Mouse (Mus musculus) ES-Bruce4 (cell line): ENCODE measurements around the gene Olfr243. TPM values are rescaled to one million over a fixed set of nuclear protein-coding genes. Genes with fewer than 3 reads are reported as not detected.
"Not testable (repeated sequence)": the region's sequence is repeated elsewhere in the genome, so short reads cannot be mapped to it uniquely, and the experiment has no call there.

Experiments
- H3K27ac ChIP-seq: 2 replicates; pipeline ENCODE4 v1.5.1; 2012; ENCODE audit warnings: low read length, inconsistent platforms; ENCODE audit not compliant: insufficient read depth
- H3K27me3 ChIP-seq: 2 replicates; pipeline ENCODE4 v1.6.1; 2012; ENCODE audit warnings: mild to moderate bottlenecking, low read length, inconsistent platforms; ENCODE audit not compliant: control insufficient read depth, poor library complexity, insufficient read depth, severe bottlenecking
- H3K36me3 ChIP-seq: 2 replicates; pipeline ENCODE4 v1.6.1; 2012; ENCODE audit warnings: inconsistent platforms, mild to moderate bottlenecking, low read length, moderate library complexity; ENCODE audit not compliant: control insufficient read depth, poor library complexity, insufficient read depth, severe bottlenecking
- H3K4me1 ChIP-seq: one replicate; pipeline ENCODE4 v1.8.1; 2011; ENCODE audit warnings: low read length; ENCODE audit not compliant: control insufficient read depth, insufficient read depth
- H3K4me3 ChIP-seq: 2 replicates; pipeline ENCODE4 v1.5.1; 2011; ENCODE audit warnings: low read depth, mild to moderate bottlenecking, low read length
- H3K9ac ChIP-seq: 2 replicates; pipeline ENCODE4 v1.6.1; 2012; ENCODE audit warnings: low read depth, mild to moderate bottlenecking, inconsistent platforms; ENCODE audit not compliant: poor library complexity, severe bottlenecking
- H3K9me3 ChIP-seq: replicated peaks from 2 replicates; pipeline ENCODE4 v1.6.1; 2012; ENCODE audit warnings: mild to moderate bottlenecking, low read length, inconsistent platforms; ENCODE audit not compliant: control insufficient read depth, poor library complexity, insufficient read depth, severe bottlenecking
- CTCF ChIP-seq: IDR thresholded peaks from one replicate; pipeline ENCODE4 v1.8.1; 2011; ENCODE audit warnings: low read depth, low read length
- EP300 ChIP-seq: IDR thresholded peaks from 2 replicates; pipeline ENCODE4 v1.6.1; 2011; ENCODE audit warnings: low read depth, low read length; ENCODE audit not compliant: insufficient read depth
- POLR2A ChIP-seq: IDR thresholded peaks from one replicate; pipeline ENCODE4 v1.8.1; 2011; ENCODE audit warnings: low read length; ENCODE audit not compliant: insufficient read depth
- polyA plus RNA-seq: library from polyadenylated mRNA; stranded (reverse); fragments of >200 nt; gene quantifications from 2 replicates; pipeline ENCODE4 v1.2.4, GENCODE M21; 2011; ENCODE audit warnings: low read depth; ENCODE audit not compliant: missing spikeins, insufficient read depth, insufficient read length

The Olfr243 gene
- polyA plus RNA-seq, 1 experiment, result 0.16 TPM

- no peak for TF ChIP-seq CTCF
- TF ChIP-seq EP300, result no peak
- TF ChIP-seq POLR2A, result no peak
- H3K36me3 ChIP-seq, result no peaks in the 10 kb centered on the region
- H3K9me3 ChIP-seq, result no peaks in the 10 kb centered on the region
- H3K9ac ChIP-seq, result no peak within 1 kb of the TSS
- no peaks in the 10 kb centered on the region for H3K27me3 ChIP-seq
- H3K4me3 ChIP-seq, result no peak within 1 kb of the TSS
- H3K27ac ChIP-seq, result no peak within 1 kb of the TSS
- no peaks in the 10 kb centered on the region for H3K4me1 ChIP-seq
Measured at GRCm38 (mm10) chr7:103730074-103730473, 15.6 kb downstream of the Olfr243 start, which contains the start of gene Olfr628. TSS of gene Olfr628 (plus strand) at chr7:103730374.

- TF ChIP-seq POLR2A (no peak), CTCF (no peak), EP300 (no peak)
- no peaks in the 10 kb centered on the region for H3K4me1 ChIP-seq
- H3K36me3 ChIP-seq, result no peaks in the 10 kb centered on the region
- no peak within 1 kb of the TSS for H3K4me3 ChIP-seq
- no peak within 1 kb of the TSS for H3K27ac ChIP-seq
- no peaks in the 10 kb centered on the region for H3K27me3 ChIP-seq
- H3K9me3 ChIP-seq, result no peaks in the 10 kb centered on the region
- H3K9ac ChIP-seq, result no peak within 1 kb of the TSS
Measured at GRCm38 (mm10) chr7:103744843-103745242, 30.4 kb downstream of the Olfr243 start, which contains the start of gene Olfr629. TSS of gene Olfr629 (minus strand) at chr7:103744943.

GRCm38 (mm10) chr7:103757233-103757632 is 42.8 kb downstream of the Olfr243 start, which contains the start of gene Olfr630:
TSS of gene Olfr630 (minus strand) at chr7:103757333.
- Histone ChIP-seq H3K4me3 (no peak within 1 kb of the TSS), H3K27ac (no peak within 1 kb of the TSS), H3K9me3 (no peaks in the 10 kb centered on the region), H3K27me3 (no peaks in the 10 kb centered on the region), H3K4me1 (no peaks in the 10 kb centered on the region), H3K9ac (no peak within 1 kb of the TSS), H3K36me3 (no peaks in the 10 kb centered on the region)
- TF ChIP-seq CTCF (no peak), EP300 (no peak), POLR2A (no peak)

GRCm38 (mm10) chr7:103762212-103762611 is 47.7 kb downstream of the Olfr243 start:
- not testable (repeated sequence) for H3K27ac ChIP-seq, H3K27me3 ChIP-seq, H3K9ac ChIP-seq, H3K9me3 ChIP-seq, H3K4me3 ChIP-seq, H3K36me3 ChIP-seq, H3K4me1 ChIP-seq

GRCm38 (mm10) chr7:103767687-103768086 is 53.2 kb downstream of the Olfr243 start:
- not testable (repeated sequence) for H3K36me3 ChIP-seq, H3K9ac ChIP-seq, H3K4me1 ChIP-seq, H3K27ac ChIP-seq, H3K4me3 ChIP-seq, H3K27me3 ChIP-seq, H3K9me3 ChIP-seq

Other genes with a start within 250 kb of the Olfr243 start
- gene Olfr608, start 244.8 kb upstream of the Olfr243 start, polyA plus RNA-seq, result not detected in 2 replicates
- gene Olfr609, start 216.6 kb upstream of the Olfr243 start, polyA plus RNA-seq, result not detected in 2 replicates
- gene Olfr610, start 202.5 kb upstream of the Olfr243 start, polyA plus RNA-seq, result not detected in 2 replicates
- not detected in 2 replicates for gene Olfr611, start 193.8 kb upstream of the Olfr243 start, polyA plus RNA-seq
- not detected in 2 replicates for gene Olfr612, start 172.0 kb upstream of the Olfr243 start, polyA plus RNA-seq
- not detected in 2 replicates for gene Olfr613, start 166.6 kb upstream of the Olfr243 start, polyA plus RNA-seq
- not detected in 2 replicates for gene Olfr615, start 158.6 kb upstream of the Olfr243 start, polyA plus RNA-seq
- gene Olfr616, start 145.5 kb upstream of the Olfr243 start, polyA plus RNA-seq, result not detected in 2 replicates
- not detected in 2 replicates for gene Olfr617, start 141.6 kb upstream of the Olfr243 start, polyA plus RNA-seq
- gene Olfr618, start 124.6 kb upstream of the Olfr243 start, polyA plus RNA-seq, result not detected in 2 replicates
- gene Olfr619, start 114.1 kb upstream of the Olfr243 start, polyA plus RNA-seq, result not detected in 2 replicates
- gene Olfr620, start 102.1 kb upstream of the Olfr243 start, polyA plus RNA-seq, result not detected in 2 replicates
- gene Olfr622, start 72.0 kb upstream of the Olfr243 start, polyA plus RNA-seq, result not detected in 2 replicates
- gene Olfr623, start 51.0 kb upstream of the Olfr243 start, polyA plus RNA-seq, result not detected in 2 replicates
- 0.13 TPM in 1 of 2 replicates, not detected in the other for gene Olfr624, start 43.5 kb upstream of the Olfr243 start, polyA plus RNA-seq
- not detected in 2 replicates for gene Olfr625-ps1, start 32.0 kb upstream of the Olfr243 start, polyA plus RNA-seq
- not detected in 2 replicates for gene Olfr628, start 15.7 kb downstream of the Olfr243 start, polyA plus RNA-seq
- gene Olfr629, start 30.3 kb downstream of the Olfr243 start, polyA plus RNA-seq, result not detected in 2 replicates
- gene Olfr630, start 42.7 kb downstream of the Olfr243 start, polyA plus RNA-seq, result not detected in 2 replicates
- not detected in 2 replicates for gene Olfr69, start 56.9 kb downstream of the Olfr243 start, polyA plus RNA-seq
- gene Olfr68, start 65.0 kb downstream of the Olfr243 start, polyA plus RNA-seq, result not detected in 2 replicates
- not detected in 2 replicates for gene Olfr67, start 77.2 kb downstream of the Olfr243 start, polyA plus RNA-seq
- 1.2 and 2.2 TPM in 2 replicates for gene Hbb-bt, start 99.3 kb downstream of the Olfr243 start, polyA plus RNA-seq
- 3.5 TPM in 1 of 2 replicates, not detected in the other for gene Hbb-bs, start 113.4 kb downstream of the Olfr243 start, polyA plus RNA-seq
- gene Hbb-bh2, start 125.8 kb downstream of the Olfr243 start, polyA plus RNA-seq, result not detected in 2 replicates
- not detected in 2 replicates for gene Hbb-bh1, start 128.5 kb downstream of the Olfr243 start, polyA plus RNA-seq
- 1.4 TPM in 1 of 2 replicates, not detected in the other for gene Hbb-y, start 138.5 kb downstream of the Olfr243 start, polyA plus RNA-seq
- not detected in 2 replicates for gene Olfr66, start 171.6 kb downstream of the Olfr243 start, polyA plus RNA-seq
- not detected in 2 replicates for gene Olfr64, start 179.8 kb downstream of the Olfr243 start, polyA plus RNA-seq
- gene Olfr65, start 188.8 kb downstream of the Olfr243 start, polyA plus RNA-seq, result not detected in 2 replicates
- gene Olfr631, start 214.2 kb downstream of the Olfr243 start, polyA plus RNA-seq, result not detected in 2 replicates
- not detected in 2 replicates for gene Olfr632, start 219.7 kb downstream of the Olfr243 start, polyA plus RNA-seq
- not detected in 2 replicates for gene Olfr633, start 229.8 kb downstream of the Olfr243 start, polyA plus RNA-seq